Mouse (Mus musculus): ENCODE results near the gene Slc26a11. TPM values are rescaled to one million over a fixed set of nuclear protein-coding genes. Genes with fewer than 3 reads are reported as not detected.

Gene Slc26a11
- total and polyA plus RNA-seq, 3 experiments, result 1.4 to 3.3 (median 2.6) TPM

GRCm38 (mm10) chr11:119347125-119347524 lies 8.2 kb upstream of the Slc26a11 start:
- Histone ChIP-seq H3K9ac (ENCODE audit: insufficient read depth, low read depth) (no peak overlapping the region), H3K4me2 (ENCODE audit: insufficient read depth, low read depth, poor library complexity, severe bottlenecking) (no peak overlapping the region), H3K79me2 (replicated peaks; ENCODE audit: control insufficient read depth, extremely low read depth, insufficient read depth, poor library complexity, severe bottlenecking) (no peaks in the 10 kb centered on the region), H3K27ac (ENCODE audit: insufficient read depth, low read depth) (no peak overlapping the region), H3K9me3 (replicated peaks; ENCODE audit: low read length) (no peaks in the 10 kb centered on the region), H3K4me3 (replicated peaks in 1 of 3; ENCODE audit: low read depth in 2 of 3, low read length in 2 of 3, poor library complexity in 1 of 3) (no peak overlapping the region), H3K36me3 (replicated peaks in 1 of 2; ENCODE audit: control insufficient read depth in 1 of 2, insufficient read depth in 1 of 2, low read length in 1 of 2) (peaks cover 51 to 74% of the 10 kb centered on the region in 2 experiments), H3K27me3 (replicated peaks) (no peaks in the 10 kb centered on the region), H3K4me1 (ENCODE audit: control insufficient read depth in 1 of 2, insufficient read depth in 2 of 2) (peaks cover 4 to 16% of the 10 kb centered on the region in 2 experiments; a peak in 3 of 4 replicates)
- TF ChIP-seq KAT2A (IDR thresholded peaks at IDR 0.05; ENCODE audit: insufficient replicate concordance, low read length) (no peak), HCFC1 (IDR thresholded peaks at IDR 0.05; ENCODE audit: low read depth, low read length) (no peak), BHLHE40 (IDR thresholded peaks at IDR 0.05; ENCODE audit: low read depth, low read length) (no peak), TBP (conservative IDR thresholded peaks at IDR 0.05; ENCODE audit: low read depth, low read length) (no peak), JUND (conservative IDR thresholded peaks at IDR 0.05; ENCODE audit: low read depth, low read length) (no peak), MAFK (IDR thresholded peaks at IDR 0.05; ENCODE audit: insufficient replicate concordance, low read length) (no peak), SIN3A (IDR thresholded peaks at IDR 0.05; ENCODE audit: low read length) (no peak), RCOR1 (conservative IDR thresholded peaks at IDR 0.05; ENCODE audit: low read depth, low read length) (no peak), USF2 (conservative IDR thresholded peaks at IDR 0.05; ENCODE audit: low read depth, low read length) (no peak), MXI1 (IDR thresholded peaks at IDR 0.05; ENCODE audit: low read depth, low read length) (no peak), GABPA (IDR thresholded peaks at IDR 0.05; ENCODE audit: insufficient replicate concordance, low read depth, low read length) (no peak), ETS1 (conservative IDR thresholded peaks at IDR 0.05; ENCODE audit: low read depth, low read length) (no peak), MEF2A (IDR thresholded peaks at IDR 0.05; ENCODE audit: borderline replicate concordance, low read depth, low read length) (no peak), RAD21 (IDR thresholded peaks at IDR 0.05; ENCODE audit: low read depth, low read length) (no peak), ZKSCAN1 (IDR thresholded peaks at IDR 0.05; ENCODE audit: borderline replicate concordance, low read depth, low read length) (no peak), EP300 (IDR thresholded peaks at IDR 0.05; ENCODE audit: low read length) (no peak)
- no peak for DNase-seq (ENCODE audit: extremely low read depth)
- in situ Hi-C loops (cut with MboI; ENCODE audit: low pct_ligation_motif_present, low pct_unique_long_range_greater_than_20kb, low sequenced_read_pairs), result loop anchor here (10.0 kb wide), 1 partner anchor 68 kb away; no protein-coding TSS in a partner anchor
- dilution Hi-C loops (cut with MboI; ENCODE audit: extremely low pct_ligation_motif_present, extremely low pct_unique_long_range_greater_than_20kb, low sequenced_read_pairs), result no loop called here

DNA sequence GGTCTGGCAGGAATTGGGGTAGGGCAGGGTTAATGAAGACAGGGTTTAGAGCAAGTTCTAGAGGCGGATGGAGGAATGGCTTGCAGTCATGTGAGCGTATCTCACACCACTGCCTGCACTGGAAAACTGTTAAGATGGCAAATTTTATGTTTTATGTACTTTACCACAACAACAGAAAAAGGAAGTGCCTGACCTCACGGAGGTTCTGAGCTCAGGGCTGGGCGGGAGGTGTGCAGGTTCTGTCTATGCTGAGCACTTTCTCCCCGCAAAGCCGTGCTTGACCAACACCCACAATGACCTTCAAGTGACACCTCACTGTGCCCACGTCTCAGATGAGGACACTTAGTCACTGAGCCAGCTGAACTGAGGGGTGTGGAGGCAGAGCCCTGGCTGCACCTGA lies 3.2 kb upstream of the Slc26a11 start:
- in situ Hi-C loops (cut with MboI; ENCODE audit: low pct_ligation_motif_present, low pct_unique_long_range_greater_than_20kb, low sequenced_read_pairs), result no loop called here

More for the DNA sequence above, 3.2 kb upstream of the Slc26a11 start:
- peaks cover 20 to 32% of the 10 kb centered on the region in 2 experiments for H3K4me1 ChIP-seq (ENCODE audit: control insufficient read depth in 1 of 2, insufficient read depth in 2 of 2)
- dilution Hi-C loops (cut with MboI; ENCODE audit: extremely low pct_ligation_motif_present, extremely low pct_unique_long_range_greater_than_20kb, low sequenced_read_pairs), result no loop called here
- H3K36me3 ChIP-seq (replicated peaks in 1 of 2; ENCODE audit: control insufficient read depth in 1 of 2, insufficient read depth in 1 of 2, low read length in 1 of 2), result peaks cover 27 to 59% of the 10 kb centered on the region in 2 experiments
- no peak for TF ChIP-seq POLR2A (IDR thresholded peaks at IDR 0.05; ENCODE audit: low read depth, low read length)
- peak; percentile 37; the same call in 1 of the 2 replicates for TF ChIP-seq BHLHE40 (IDR thresholded peaks at IDR 0.05; ENCODE audit: low read depth, low read length)
- H3K79me2 ChIP-seq (replicated peaks; ENCODE audit: control insufficient read depth, extremely low read depth, insufficient read depth, poor library complexity, severe bottlenecking), result no peaks in the 10 kb centered on the region
- no peaks in the 10 kb centered on the region for H3K9me3 ChIP-seq (replicated peaks; ENCODE audit: low read length)
- no peak overlapping the region for H3K4me3 ChIP-seq (replicated peaks in 1 of 3; ENCODE audit: low read depth in 2 of 3, low read length in 2 of 3, poor library complexity in 1 of 3)
- H3K27ac ChIP-seq (ENCODE audit: insufficient read depth, low read depth), result no peak overlapping the region
- H3K9ac ChIP-seq (ENCODE audit: insufficient read depth, low read depth), result no peak overlapping the region
- DNase-seq (ENCODE audit: extremely low read depth), result no peak
- H3K4me2 ChIP-seq (ENCODE audit: insufficient read depth, low read depth, poor library complexity, severe bottlenecking), result no peak overlapping the region
- no peaks in the 10 kb centered on the region for H3K27me3 ChIP-seq (replicated peaks)

All from CH12.LX (cell line).